Mouse (Mus musculus) 416B (cell line): ENCODE results near the gene Mboat2.
A peak's percentile ranks its signal among the peaks of the same experiment; 100 is the strongest.

Experiments
- DNase-seq: peaks from one replicate; pipeline ENCODE4 v3.0.0; 2011; ENCODE audit warnings: low read depth

Mboat2 gene

DNA sequence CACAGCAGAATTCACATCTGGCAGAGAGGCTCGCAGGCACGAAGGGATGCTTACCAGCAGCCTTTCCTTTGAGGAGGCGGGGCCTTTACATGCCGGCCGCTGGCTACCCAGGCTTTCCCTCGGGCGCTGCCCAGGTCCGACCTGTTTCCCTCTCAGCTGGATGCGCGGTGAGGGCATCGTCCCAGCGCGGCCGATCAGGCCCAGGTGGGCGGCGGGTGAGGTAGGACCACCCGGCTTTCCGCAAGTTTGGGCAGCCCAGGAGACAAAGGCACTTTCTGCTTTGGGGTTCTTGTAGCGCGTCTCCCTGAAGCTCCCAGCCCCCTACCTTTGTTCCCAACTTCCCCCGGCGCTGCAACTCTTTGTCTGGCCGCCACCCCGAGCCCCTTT, at the start of gene Mboat2:
Mboat2 (plus strand) TSS at position 114 of the 387 bp plus-strand sequence.
- no peak for DNase-seq

DNA sequence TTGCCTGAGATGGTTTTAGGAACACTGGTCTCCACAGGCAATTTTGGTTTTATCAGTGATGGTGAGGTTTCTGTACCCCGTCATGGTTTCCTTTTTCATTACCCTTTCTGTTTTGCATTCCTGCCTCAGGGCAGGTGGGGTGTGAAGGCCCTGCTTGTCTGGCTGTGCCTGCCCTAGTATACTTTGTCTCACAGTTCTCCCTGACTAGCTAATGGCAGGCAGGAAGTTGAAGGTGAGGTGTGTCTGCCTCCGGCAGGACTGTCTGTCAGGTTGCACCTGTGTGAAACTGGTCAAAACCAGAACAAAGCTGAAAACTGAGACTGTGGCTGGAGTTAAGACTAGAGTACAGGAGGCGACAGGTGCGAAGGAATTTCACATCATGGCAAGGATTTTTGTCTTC, 46.9 kb upstream of the Mboat2 start:
- DNase-seq: no peak

DNA sequence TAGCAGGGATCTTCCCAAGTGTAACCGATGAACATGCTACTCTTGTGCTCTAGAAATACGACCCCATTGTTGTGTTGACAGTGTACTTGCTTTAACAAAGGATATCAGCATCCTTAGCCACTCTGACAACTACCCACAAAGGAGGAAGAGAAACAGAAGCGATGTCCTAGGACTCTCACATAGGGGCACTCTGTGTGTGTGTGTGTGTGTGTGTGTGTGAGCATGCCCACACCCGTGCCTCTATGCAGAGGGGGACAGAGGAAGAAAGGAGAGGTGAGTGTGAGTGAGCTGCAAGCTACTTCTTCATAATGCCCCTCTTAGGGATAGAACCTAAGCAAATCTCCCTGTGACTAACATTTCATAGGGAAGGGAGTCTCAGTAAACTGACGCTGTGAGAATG, 44.8 kb upstream of the Mboat2 start:
- DNase-seq: no peak

DNA sequence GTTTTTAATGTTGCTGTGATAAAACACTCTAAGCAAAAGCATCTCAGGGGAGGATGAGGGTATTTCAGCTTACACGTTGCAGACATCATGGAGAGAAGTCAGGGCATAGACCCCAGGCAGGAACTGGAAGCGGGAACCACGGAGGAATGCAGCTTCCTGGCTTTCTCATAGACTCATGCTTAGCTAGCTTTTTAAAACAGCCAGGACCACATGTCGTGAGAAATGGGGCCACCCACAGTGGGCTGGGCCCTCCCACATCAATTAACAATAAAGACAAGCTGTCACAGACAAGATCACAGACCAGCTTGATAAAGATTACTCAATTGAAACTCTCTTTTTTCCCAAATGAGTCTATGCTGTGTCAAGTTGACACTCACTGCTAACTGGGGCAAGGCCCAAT, 44.4 kb upstream of the Mboat2 start:
- no peak for DNase-seq

DNA sequence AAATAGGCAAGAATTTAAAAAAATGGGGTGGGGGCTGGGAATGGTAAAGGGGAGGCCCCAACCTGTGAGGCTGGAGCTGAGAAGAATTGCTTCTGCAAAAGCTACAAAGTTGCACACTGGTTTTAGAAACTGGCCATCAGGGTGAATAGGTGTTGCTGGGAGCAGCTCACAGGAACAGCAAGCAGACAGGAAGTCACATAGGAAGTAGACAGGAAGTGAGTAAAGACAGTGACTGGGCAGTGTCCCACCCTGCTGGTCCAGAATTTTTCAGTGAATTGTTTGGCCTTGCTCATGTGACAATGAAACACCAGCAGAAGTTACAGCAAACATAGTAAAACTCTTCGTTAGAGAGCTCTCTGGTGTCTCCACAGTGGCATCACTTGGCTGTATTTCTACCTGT, 41.0 kb upstream of the Mboat2 start:
- peak; percentile 4 for DNase-seq

DNA sequence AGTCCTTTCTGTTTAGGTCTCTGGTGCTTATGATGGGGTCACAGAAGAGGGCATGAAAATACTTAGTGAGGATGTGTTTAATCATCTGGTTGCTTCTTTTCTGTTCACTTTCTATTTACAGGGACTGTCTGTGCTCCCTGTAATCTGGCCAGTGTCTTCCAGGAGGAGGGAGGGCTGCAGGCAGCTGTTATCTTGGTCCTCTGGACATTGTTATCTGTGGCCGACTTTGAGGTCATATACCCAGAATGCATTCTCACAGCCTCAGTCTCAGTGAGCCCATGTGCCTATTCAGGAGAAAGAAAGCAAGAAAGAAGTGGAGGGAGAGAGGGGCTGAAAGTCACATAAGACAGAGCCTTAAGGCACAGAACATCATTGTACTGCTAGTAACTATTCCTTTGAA, 19.4 kb upstream of the Mboat2 start:
- DNase-seq: no peak

DNA sequence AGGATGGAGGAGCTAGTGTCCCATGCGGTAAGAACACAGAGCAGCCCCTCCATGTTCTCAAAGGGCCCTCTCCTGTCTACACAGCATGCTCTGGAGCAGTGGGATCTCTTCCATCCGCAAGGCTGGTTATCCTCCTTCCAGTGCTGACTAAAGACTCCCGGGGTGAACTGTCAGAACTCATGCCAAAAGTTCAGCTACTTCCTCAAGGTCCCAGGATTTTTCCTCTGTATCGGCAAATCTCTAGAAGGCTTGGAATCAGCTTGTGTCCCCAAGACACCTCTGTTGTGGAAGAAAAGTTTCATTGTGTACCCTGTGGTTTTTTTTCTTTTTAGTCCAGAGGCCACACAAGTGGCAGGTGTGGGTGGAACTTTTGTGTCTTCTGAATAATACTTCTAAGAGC, 18.8 kb upstream of the Mboat2 start:
- DNase-seq: no peak

DNA sequence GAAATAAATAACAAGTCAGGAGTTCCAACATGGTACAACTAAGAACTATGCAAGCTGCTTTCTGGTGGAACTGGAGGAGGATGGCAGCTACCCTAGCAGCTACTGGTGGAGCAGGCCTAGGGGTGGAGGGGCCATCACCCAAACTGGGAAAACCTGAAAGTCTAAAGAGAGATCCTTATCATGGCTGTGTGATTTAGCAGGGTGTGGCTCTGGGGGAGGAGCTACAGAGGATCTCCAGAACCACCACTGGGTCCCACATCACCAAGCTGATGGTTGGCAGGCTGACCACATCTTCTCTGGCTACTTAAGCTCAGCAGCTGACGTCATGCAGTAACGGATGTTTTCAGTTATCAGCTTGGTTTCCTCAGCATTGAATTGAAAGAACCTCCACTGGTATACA, 7.8 kb upstream of the Mboat2 start:
- peak; percentile 28 for DNase-seq

DNA sequence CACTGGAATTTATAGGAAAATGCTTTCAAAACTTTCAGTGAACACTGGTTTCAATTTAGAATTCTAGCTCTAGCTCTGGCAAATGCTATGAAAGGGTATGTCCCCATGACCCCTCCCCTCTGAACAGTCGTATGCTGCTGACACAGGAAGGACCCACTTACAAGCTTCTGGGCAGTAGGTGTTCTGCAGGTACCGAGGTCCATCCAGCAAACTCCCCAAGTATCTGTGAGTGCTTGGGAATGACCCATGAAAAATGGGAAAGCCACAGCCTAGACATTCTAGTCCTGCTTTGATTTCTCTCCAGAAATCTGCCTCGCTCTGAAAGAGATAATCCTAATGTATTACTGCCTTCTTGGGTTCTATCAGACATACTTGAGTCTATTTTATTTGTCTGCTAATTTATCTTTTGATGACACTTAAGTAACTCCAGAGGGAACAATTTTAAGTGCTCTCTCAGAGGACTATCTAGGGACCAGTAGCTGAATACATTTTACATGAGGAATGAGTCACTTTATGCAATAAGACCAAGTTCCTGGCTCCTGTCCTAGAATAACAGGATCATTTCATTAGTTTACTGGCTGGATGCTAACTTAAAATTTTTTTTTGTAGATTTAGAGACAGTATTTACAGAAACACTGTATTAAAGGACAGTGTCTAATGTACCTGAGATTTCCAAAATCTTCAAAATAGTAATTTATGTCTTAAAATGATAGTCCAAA, 6.9 kb upstream of the Mboat2 start:
- DNase-seq: no peak

DNA sequence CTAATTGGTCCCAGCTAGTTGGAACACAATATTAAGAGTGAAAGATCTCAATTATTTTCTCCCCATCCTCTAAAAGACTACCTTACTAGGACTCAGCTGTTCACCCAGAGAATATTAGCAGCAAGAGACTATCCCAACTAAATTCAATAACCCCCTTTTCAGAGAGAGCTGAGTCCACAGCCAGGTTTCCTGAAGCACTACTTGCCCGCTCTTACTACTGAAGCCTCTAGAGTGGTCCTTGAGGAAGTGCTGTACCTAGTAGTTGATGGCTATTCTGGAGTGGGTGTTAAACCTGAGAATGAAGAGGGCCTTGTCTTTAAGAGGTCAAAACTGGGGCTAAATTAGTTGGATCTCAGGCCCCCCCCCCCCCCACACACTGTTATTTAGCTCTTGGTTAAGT, 593 bp upstream of the Mboat2 start:
- DNase-seq: no peak

DNA sequence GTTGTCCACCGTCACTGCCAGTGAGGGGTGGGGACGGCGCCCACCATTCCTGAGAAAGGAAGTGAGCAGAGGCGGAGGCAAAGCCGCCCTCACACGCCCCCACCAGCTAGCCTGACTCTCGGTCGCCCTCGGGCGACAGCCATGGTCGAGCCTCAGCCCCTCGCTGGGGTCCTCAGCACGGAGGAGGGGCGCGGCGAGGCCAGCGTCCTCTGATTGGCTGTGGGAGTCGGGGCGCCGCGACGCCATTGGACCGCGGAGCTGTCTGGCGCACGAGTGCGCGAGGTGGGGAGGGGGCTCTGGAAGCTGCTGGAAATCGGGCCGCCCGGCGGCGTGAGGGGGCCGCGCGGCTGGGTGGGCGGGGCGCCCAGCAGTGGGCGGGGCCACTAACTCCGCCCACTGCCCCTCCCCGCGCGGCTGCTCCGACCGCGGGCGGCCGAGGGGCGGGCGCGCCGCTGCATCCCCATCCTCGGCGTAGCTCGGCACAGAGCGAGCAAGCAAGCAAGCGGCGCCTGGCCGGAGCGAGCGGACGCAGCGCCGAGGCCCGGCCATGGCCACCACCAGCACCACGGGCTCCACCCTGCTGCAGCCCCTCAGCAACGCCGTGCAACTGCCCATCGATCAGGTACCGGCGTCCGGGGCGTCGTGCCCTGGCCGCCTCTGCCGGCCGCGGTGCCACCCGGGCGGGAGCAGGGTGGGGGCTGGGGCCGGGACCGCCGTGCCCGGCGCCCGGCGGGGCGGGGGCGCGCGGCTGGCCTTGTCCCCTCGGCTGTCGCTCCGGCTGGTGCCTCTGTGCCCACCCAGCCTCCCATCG, 679 bp downstream of the Mboat2 start:
- DNase-seq: no peak

DNA sequence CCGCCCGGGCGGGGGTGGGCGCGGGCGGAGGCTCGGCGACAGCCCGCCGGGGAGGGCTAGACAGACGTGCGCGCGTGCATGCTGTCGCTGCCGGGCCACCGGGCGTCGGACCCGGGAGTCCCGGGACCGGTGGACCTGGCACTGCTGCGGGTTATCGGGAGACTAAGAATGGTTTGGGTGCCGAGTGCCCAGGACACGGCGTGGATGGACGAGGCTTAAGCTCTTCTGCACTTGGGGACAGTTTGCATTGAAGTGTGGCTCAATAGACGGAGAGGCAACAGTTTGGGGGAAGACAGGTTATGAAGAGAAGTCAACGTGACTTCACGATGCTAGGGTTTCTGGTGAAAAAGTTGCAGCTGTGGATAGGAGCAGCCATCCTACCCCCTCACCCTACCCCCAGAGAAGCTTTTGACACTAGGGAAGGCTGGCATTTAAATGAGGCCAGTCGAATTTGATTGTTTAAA, 1.3 kb downstream of the Mboat2 start:
- no peak for DNase-seq

DNA sequence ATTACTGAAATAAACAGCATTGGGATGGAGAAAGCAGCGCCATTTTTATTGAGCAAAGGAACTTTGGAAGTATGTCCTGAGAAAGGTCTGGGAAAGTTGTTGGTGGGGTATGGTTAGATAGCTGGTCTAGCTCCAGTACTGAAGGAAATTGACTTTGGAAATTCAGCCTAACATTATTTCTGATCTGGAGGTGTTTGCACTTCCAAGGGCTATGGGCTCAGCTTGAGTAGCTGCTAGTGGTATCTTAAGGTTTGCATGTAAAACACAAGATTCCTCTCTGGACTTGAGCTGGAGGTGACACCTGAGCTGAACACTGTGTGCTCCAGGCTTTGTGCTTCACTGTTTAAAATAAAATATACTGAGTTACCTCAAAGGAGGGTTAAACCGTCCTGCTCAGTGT, 1.8 kb downstream of the Mboat2 start:
- DNase-seq: no peak

DNA sequence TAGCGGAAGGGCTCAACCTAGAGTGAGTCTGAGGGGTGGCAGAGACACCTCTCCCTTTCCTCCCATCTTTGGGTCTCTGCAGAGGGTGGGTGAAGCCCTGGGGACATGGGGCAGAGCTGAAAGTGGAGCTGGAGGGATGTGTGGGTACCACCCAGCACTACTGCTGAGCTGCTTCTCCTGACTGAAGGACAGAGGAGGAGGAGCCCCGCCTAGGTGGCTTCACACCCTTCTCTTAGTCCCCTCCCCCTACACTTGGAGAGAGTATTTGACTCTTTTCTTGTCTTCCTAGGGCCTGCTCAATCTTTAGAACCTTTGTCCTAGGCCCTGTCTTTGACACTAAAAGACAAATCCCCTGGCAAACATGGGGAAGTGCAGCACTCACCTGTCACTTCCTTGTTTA, 7.3 kb downstream of the Mboat2 start:
- DNase-seq: no peak

DNA sequence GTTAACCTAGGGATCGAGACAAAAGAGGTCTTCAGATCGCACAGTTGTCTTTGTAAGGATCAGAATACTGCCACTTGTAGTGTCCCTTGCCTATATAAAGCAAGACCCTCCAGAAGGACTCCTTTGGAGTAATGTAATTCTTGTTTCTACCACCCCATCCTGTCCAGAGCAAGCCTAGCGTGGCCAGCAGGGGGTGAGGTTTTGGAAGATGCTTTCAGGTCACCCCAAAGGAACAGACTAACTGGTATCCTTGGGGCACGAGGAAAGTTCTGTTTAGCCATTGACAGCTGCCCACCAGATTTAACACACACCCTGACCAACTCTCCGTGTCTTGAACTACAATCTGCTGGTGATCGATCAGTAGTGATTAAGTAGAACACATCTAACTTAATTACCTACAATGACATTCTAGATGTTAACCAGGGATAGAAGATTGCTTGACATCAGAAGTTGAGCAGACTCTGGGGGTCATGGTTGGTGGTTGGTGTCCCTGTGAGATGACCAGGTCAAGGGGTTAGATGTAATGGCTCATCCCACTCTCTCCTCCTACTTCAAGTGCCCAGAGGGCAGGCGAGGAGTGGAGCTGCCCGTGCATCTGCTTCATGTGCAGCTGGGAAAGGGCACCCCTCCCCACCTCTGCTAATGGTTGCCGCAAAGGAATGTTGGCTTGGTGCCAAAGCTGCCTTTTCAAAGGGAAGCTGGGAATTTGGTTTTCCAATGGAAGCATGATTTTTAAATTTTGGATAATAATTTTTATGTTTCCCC, 10.6 kb downstream of the Mboat2 start:
- DNase-seq: no peak

DNA sequence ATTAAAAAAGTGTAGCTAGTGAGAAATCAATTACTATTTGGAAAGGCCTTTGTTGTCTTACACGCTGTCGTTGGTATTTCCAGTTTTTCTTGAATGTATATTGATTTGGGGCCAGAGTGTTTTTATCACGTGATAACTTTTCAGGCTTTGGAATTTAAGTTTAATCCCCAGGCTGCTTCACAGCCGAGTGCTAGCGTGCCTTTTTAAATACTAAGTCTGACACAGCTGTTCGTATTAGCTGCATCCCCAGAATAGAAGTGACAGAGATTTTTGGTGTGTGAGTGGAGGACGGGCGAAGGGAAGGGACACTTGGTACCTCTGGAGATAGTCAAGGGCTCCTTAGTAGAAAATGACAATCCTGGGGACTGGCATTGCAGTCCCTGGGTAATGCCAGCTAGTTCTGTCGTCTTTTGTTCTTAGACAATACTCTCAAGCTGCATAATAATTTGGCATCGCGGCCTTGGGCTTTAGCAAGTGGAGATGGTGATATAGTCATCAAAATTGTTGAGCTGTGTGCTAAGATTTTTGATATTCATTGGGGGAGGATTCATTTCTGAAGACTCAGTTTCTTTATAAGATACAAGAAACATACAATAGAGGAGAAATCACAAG, 11.7 kb downstream of the Mboat2 start:
- no peak for DNase-seq

DNA sequence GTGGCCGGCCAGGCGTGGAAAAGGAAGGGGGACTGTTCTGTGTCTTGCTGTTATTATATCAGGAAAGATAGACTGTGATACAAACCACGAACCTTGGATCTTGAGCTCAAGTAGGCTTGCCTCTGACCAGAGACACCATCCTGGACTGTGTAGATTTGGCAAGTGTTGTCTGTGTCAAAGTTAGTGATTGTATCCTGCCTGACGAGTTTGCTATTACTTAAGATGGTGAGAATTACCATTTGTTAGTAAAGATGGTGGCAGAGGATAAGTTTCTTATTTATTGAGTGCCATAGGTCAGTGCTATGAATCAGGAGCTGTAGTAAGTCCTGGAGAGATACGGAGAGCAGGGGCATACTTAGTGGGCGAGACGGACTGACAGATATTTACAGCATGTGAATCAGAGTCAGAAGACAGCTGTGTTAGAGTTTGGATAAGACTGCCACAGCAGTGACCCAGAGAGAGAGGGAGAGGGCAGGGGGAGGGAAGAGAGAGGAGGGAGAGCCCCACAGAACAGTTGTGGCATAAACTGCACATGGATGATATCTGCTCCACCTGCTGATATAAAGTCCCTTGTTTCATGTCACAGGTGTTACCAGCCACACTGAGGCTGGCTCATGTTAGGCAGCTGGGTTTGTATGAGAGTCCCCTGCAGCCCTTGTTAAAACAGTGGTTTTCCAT, 12.9 kb downstream of the Mboat2 start:
- DNase-seq: no peak

DNA sequence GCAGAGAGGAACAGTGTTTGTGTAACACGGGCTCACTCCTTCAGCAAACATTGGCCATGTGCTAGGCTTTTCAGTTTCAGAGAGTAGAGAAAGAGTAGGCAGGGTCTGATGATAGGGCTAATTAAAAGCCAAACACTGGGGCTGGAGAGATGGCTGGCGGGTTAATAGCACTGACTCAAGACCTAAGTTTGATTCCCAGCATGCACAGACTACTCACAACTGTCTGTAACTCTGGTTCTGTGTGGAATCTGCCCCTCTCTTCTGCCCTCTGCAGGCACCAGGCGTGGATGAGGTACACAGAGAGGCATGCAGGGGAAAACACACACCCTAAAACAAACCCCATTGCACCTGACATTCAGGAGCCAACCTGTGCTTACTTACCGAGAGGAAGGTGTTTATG, 14.7 kb downstream of the Mboat2 start:
- DNase-seq: no peak

DNA sequence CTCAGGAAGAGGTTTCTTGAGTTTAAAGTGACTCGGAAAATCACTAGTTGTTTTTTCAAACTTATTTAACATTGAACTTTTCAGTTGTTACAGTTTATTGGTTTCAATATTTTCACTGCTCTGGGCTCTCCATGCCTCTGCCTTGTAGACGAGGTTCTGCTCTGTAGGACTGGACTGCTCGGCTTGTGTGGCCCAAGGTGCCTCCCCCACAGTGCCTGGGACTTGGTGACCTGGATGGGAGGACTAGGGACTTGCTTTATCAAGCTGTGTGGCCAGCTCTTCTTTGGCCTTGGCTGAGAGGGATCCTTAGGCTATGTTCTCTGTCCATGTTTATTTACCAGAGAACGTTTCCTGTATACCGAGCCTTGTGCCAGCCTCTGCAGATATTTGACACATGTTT, 17.4 kb downstream of the Mboat2 start:
- DNase-seq: no peak

DNA sequence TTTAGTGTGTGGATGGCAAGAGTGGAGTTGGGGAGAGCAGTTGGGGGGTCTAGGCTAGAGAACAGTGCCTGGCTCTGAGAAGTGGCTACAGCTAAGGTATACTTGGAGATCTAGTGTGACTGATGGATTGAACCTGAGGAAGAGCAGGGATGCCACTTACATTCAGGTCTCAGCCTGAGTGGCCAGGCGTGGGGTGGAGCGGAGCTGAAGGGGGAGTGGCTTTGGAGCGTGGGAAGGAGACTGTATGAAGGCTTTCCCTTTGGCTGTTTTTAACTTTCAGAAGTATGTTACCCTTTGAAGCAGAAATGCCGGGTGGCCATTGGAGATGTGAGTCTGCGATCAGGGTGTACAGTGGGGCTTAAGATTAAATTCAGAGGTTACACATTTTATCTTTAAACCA, 26.7 kb downstream of the Mboat2 start:
- DNase-seq: no peak

DNA sequence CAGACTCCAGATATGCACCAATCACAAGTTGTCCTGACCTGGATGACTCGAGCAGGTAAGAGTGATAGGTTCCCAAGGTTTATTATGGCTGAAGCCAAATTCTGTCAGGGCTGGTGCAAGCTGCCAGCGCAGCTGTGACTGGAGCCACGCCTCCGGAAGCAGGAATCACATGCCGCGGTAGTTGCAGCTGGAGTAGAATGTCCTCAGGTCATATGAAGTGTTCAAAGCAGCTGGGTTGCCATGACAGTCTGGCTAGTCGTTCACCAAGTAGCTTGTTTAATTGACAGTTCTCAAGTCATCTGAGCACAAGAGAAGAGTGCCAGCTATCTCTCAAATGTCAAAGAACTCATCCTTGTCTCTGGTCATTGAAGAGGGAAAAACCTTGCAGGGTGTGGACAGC, 28.7 kb downstream of the Mboat2 start:
- DNase-seq: no peak

DNA sequence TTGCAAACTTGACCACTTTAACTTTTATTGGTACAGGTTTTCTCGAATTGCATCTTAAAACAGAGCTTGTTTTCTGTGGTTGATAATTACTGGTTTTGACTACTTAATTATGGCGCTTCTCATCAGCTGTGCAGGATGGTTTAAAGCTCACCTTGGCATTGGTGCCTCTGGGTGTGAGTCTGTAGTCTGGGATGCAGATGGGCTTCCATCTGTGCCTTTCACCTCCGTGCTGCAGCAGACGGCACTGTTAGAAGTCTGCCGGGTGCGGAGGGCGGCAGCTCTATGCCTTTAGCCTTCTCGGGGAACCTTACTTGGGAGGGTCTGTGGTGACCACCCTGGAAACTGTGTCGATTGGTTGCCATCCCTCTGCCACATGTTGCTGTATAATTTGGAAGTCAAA, 29.8 kb downstream of the Mboat2 start:
- no peak for DNase-seq
